Mouse (Mus musculus) urinary bladder, adult 18-20 months (tissue): ENCODE data around the gene Dclre1a.

ENCODE experiments used
- DNase-seq, 2 experiments: peaks; one replicate each; pipeline ENCODE4 v3.0.0; 2022; ENCODE audit warnings: low spot score in 2 of 2, mixed read lengths in 2 of 2

Gene Dclre1a

GRCm38 (mm10) chr19:56484630-56485375, 63.2 kb downstream of the Dclre1a start:
- DNase-seq: no peak
